Mouse (Mus musculus) small intestine, adult 2 months (tissue): ENCODE data around the gene Cd164.

Source experiments
- CTCF ChIP-seq: fragments of 200-500 bp; IDR thresholded peaks from 2 replicates; pipeline ENCODE4 v1.5.1; 2012; ENCODE audit warnings: low read depth, mild to moderate bottlenecking, control low read depth, inconsistent platforms, low read length, moderate library complexity, mixed read lengths; ENCODE audit not compliant: insufficient replicate concordance, insufficient read length; ENCODE audit errors: extremely low read depth
- POLR2A ChIP-seq: fragments of 200-500 bp; IDR thresholded peaks from 2 replicates; pipeline ENCODE4 v1.6.1; 2012; ENCODE audit warnings: low read depth, mild to moderate bottlenecking, control low read depth, inconsistent platforms, low read length, moderate library complexity

- TF ChIP-seq CTCF (no peak), POLR2A (no peak)
These were observed 4.2 kb downstream of the Cd164 start for GRCm38 (mm10) chr10:41523386-41523785.
